Mouse (Mus musculus): Measurements from ENCODE around the gene Arl9. TPM values are rescaled to one million over a fixed set of nuclear protein-coding genes. Genes with fewer than 3 reads are reported as not detected.
"Not testable (repeated sequence)": the region's sequence is repeated elsewhere in the genome, so short reads cannot be mapped to it uniquely, and the experiment has no call there.

Arl9 gene
- not detected for total RNA-seq (2022)

DNA sequence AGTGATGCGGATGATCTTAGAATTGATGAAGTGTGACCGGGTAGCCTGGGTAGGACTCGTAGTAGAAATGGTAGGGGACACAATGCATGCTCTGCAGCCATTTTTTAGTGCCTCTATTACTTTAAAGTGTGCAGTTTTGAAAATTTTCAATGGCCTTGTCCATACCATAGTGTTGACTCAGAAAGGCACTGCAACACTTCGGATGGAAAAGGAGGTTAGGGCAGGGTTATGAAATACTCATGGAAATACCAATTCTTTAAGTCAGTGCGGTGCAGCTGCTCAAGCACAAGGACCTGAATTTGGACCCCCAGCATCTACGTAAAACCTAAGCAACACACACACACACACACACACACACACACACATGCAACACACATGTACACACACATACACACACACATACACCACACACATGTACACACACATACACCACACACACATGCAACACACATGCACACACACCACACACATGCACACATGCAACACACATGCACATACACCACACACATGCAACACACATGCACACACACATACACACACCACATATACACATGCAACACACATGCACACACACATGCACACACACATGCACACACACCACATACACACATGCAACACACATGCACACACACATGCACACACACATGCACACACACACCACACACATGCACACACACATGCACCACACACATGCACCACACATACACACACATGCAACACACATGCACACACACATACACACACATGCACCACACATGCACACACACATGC lies at the start of gene Arl9:
TSS of gene Arl9 (plus strand) at position 5 of the 771 bp plus-strand sequence.
- DNase-seq (ENCODE audit: low spot score in 2 of 2) = no peak

DNA sequence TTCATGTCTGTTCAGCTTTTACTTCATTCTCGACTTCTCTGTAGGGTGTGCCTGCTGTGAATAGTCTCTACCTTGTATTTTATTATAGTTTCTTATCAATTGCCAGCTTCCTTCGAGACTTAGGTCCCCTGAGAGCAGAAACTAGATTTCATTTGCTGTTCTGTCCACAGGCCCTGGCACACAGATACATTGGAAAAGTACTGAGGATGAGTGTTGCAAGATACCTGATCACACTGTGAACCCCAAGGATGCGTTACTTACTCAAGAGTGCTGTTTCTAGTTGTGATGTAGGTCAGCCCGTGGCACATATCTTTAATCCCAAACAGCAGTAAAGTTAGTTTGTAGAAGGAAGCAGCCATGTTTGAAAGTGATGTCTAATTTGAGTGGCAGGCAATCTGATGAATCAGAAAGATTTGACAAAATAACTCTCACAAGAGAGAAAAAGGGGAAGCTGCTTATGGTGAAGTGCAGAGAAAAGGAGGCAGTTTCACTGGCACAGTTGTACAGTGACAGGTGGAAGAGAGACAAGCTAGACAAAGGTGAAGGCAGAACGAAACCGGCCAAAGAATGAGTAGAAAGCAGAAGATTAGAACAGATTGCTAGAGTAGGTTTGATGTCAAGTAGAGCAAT lies 49.5 kb upstream of the Arl9 start:
- DNase-seq (ENCODE audit: low spot score in 2 of 2) = no peak

DNA sequence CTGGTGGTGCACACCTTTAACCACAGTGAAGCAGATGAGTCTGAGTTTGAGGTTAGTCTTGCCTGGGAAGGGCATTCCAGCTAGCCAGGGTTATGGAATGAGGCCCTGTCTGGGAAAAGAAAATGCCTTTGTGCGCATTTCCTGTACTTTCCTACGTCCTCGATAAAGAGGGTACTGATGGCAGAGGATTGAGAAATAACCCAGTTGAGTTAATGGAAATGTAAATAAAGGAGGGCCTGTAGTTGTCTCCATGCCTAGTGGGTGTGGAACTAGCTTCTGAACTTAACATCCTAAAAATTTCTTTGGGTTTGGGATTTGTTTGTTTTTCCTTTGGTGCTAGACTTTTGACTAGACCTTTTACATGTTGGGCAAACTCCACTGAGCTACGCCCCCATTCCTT lies 48.4 kb upstream of the Arl9 start:
- no peak for DNase-seq (ENCODE audit: low spot score in 2 of 2)

DNA sequence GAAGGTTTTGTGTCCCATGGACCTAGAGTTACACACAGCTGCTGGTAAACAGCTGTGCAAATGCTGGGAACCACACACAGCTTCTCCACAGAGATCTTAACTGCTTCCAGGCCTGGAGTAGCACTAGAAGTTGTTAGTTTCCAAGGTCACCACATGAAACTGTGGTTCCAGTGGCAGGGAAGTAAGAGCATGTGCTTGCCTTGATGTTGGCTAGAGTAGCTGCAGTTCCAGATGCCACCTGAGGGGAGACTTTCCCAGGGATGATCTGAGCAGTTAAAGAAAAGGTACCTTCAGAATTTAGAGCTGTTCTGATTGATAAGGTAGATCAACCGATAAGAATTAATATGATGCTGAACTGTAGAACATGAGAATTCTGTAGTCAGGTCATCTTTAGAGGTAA lies 45.9 kb upstream of the Arl9 start:
- no peak for DNase-seq (ENCODE audit: low spot score in 2 of 2)

DNA sequence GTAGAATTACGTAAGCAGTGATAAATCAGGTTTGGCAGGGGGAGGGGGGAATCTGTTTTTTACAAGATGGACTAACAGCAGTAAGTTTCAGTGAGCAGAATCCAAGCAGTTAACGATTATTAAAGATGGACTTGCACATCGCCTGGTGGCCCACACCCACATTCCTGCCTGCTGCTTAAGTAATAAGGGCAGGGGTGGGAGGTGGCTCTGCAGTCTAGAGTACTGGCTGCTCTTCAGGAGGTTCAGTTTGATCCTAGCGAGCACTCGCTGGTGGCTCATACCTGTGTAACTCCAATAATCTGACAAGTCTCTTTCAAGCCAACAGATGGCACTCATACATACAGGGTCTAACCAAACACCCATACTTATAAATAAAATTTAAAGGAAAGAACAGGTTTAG lies 44.3 kb upstream of the Arl9 start:
- no peak for DNase-seq (ENCODE audit: low spot score in 2 of 2)

DNA sequence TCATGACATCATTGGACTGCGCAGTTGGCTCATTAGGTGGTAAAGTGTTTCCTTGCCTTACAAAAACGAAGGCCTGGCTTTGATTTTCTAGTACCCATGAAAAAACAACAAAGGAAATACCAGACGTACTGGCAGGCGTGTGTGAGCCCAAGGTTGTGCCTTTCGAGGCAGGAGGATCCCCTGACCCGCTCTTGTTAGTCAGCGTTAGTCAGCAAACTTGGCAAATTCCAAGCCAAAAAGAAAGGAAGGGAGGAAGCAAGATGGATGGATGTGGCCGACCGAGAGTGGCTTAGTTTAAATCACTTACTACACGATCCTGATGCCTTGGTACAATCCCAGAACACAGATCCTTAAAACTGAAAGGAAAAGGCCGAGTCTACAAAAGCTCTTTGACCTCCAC lies 41.3 kb upstream of the Arl9 start:
- DNase-seq (ENCODE audit: low spot score in 2 of 2) = no peak

DNA sequence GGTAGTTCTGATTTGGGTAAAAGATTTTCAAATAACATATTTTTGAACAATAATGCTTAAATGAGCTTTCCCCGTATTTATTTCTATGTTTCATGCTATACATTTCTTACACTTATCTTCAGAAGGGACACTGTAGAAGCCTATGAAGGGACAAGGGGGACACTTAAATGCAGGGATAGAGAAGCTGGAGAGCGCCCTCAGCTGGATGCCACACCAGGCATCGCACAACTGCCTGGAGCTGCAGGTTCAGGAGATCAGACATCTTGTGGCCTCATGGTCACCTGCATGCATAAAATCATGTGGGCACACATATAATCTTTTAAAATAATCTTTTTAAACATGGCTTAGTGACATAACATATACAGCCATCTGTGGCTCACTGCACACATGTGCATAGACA lies 39.2 kb upstream of the Arl9 start:
- no peak for DNase-seq (ENCODE audit: low spot score in 2 of 2)

GRCm38 (mm10) chr5:76969250-76969649 lies 34.6 kb upstream of the Arl9 start:
- DNase-seq (ENCODE audit: low spot score in 2 of 2) = no peak

- DNase-seq (ENCODE audit: low spot score in 2 of 2) = not testable (repeated sequence)
Observed at GRCm38 (mm10) chr5:76971115-76971514, 32.7 kb upstream of the Arl9 start.

GRCm38 (mm10) chr5:76973488-76973887 lies 30.4 kb upstream of the Arl9 start:
- DNase-seq (ENCODE audit: low spot score in 2 of 2) = no peak

- no peak for DNase-seq (ENCODE audit: low spot score in 2 of 2)
Observed at GRCm38 (mm10) chr5:76974207-76974553, 29.7 kb upstream of the Arl9 start.

- DNase-seq (ENCODE audit: low spot score in 2 of 2) = peak; percentile 56 to 81
Observed at GRCm38 (mm10) chr5:76974554-76975285, 29.1 kb upstream of the Arl9 start, which contains the start of gene Srp72. Gene Srp72, plus strand, starts transcription at chr5:76974683.

GRCm38 (mm10) chr5:76975736-76976135 lies 28.1 kb upstream of the Arl9 start:
- no peak for DNase-seq (ENCODE audit: low spot score in 2 of 2)

DNA sequence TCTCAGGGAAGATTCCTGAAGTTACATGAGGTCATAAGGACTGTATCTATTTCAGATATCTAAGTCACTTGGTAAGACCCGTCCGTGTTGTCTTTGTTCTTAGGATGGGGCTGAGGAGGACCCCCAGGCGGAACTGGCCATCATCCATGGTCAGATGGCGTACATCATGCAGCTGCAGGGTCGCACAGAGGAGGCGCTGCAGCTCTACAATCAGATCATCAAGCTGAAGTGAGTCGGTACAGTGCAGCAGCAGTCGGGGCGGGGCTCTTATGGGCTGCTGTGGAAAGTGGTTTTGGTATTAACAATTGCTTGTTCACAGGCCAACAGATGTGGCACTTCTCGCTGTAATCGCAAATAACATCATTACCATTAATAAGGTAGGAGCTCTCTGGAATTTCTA lies 19.8 kb upstream of the Arl9 start:
- no peak for DNase-seq (ENCODE audit: low spot score in 2 of 2)

DNA sequence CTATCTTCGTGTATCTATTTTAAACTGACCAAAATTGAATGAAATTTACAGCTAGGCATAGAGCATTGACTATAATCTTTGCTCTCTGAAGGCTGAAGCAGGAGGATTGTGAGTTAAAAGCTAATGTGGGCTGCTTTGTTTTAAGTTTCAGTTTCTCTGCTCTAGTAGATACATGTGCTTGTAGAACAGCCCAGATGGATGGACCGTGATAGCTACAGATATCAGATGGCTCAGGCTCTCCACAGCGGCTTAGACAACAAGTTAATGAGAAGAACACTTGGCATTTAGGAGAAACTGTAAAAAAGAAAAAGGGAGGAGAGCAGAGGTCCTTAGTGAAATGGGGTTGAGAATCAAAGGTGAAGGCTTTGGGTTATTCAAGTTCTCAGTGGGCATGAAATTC lies 13.1 kb upstream of the Arl9 start:
- no peak for DNase-seq (ENCODE audit: low spot score in 2 of 2)

DNA sequence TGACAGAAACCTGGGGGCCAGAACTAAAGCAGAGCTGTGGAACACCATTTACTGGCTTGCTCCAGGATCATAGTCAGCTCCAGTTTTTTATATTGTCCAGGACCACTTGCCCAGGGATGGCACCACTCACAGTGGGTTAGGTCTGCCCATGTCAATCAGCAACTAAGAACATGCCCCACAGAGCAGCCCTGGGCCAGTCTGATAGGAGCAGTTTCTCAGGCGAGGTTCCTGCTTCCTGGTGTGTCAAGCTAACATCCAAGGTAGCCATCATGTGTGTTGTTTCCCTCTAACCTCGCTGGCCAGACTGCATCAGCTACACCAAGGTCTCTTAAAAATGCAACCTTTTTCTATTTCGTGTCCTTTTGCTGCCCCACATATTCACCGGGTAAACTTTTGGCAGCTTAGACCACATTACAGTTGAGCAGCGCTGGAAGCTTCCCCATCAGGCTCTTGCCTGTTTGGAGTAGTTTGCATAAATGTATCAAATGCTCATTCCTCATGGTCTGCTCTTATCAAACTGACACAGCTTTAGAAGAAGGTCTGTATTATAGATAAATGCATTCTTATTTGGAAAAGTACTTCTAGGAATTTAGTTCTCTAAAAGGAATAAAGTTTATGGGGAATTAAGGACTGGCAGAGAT lies 10.6 kb upstream of the Arl9 start:
- no peak for DNase-seq (ENCODE audit: low spot score in 2 of 2)

DNA sequence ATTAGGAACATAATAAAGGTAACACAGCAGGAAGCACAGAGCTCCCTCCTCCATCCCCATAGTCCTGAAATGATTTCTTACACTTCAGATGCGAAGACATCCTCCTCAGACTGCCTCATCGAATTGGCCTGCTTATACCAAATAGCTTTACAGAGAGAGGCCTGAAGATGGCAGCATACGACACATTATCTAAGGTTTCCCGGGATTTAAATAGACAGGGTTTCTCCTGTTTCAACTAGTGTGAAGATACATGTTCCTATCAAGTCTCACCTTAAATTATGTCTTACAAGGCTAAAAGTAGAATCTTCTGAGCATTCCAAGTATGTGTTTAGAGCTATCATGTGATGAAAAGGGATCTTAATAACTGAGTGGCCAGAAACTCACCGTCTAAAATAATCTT lies 5.4 kb upstream of the Arl9 start:
- DNase-seq (ENCODE audit: low spot score in 2 of 2) = no peak

DNA sequence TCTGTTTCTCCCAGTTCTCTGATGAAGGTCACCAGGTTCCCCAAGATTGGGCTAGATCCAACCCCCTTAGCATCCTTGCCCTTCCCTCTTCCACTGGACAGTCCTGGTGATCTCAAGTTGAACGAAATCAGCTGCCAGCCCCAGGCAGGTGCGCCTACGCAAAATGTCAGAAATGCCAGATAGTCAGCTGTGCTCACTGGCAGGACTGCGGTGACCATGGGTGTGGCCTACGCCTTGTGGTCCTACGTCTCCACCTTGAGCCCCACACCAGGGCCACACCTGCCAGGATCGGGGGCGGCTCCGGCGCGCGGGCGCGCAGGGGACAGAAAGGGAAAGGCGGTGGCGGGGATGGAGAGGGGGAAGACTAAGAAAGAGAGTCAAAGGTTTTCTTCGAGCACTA lies 2.7 kb upstream of the Arl9 start:
- DNase-seq (ENCODE audit: low spot score in 2 of 2) = no peak

DNA sequence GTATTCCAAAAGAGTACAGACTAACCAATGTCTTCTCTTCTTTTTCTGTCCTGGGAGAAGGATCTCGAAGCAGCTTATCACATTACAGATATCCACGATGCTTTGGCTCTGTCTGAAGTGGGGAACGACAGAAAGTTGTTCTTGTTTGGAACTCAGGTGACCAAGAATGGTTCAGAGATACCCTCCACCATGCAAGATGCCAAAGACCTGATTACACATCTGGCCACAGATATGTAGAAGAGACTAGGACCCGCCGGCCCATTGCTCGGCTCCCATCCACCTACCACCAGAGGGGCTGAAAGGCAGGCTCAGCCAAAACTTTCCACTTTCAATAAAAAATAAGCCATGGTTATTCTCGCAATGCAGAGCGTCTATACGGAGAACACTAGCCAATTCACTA lies 6.5 kb downstream of the Arl9 start:
- DNase-seq (ENCODE audit: low spot score in 2 of 2) = no peak

GRCm38 (mm10) chr5:77011082-77011481 lies 7.2 kb downstream of the Arl9 start:
- no peak for DNase-seq (ENCODE audit: low spot score in 2 of 2)

DNA sequence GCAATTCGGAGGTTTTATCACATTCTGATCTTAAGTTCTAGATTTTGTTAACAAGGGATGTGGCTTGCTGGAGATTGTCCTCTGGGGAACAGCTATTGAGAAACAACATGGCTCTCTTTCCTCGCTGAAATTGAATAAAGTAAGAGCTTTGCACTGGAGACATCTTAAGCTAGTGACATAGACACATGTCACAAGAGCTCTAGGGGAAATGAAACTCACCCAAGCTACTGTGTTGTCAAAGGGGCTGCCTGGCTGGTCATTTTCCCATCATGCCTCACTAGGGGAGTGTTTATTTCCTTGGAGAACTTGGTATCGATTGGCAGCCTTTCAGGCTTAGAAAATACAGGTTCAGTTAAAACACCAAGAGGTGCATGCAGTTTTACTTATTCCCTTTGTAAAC lies 9.3 kb downstream of the Arl9 start:
- DNase-seq (ENCODE audit: low spot score in 2 of 2) = no peak
